Mouse (Mus musculus) kidney, postnatal 4 days (tissue): ENCODE data around the gene Prrg2.

Experiments used
- DNase-seq, 2 experiments: peaks; one replicate each; pipeline ENCODE4 v3.0.0; 2021; ENCODE audit warnings: mixed read lengths in 2 of 2

Prrg2 gene

DNA sequence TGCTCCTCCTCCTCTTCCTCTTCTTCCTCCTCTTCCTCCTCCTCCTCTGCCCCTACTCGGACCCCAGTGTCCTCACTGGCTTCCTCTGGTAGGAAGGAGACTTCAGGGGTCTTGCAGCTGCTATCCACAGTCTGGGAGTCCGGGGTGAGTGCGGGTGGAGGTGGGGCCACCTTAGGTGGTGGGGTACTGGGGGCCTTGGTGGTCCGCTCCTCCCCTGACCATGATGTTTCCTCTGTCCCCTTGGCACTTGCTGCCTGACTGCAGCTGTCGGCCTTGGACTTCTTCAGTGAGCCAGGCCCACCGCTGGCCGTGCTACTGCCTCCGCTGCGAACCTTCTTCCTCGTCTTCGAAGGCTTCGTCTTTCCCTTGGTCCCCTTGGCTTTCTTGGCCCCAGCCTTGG lies 56.0 kb downstream of the Prrg2 start:
- no peak for DNase-seq

DNA sequence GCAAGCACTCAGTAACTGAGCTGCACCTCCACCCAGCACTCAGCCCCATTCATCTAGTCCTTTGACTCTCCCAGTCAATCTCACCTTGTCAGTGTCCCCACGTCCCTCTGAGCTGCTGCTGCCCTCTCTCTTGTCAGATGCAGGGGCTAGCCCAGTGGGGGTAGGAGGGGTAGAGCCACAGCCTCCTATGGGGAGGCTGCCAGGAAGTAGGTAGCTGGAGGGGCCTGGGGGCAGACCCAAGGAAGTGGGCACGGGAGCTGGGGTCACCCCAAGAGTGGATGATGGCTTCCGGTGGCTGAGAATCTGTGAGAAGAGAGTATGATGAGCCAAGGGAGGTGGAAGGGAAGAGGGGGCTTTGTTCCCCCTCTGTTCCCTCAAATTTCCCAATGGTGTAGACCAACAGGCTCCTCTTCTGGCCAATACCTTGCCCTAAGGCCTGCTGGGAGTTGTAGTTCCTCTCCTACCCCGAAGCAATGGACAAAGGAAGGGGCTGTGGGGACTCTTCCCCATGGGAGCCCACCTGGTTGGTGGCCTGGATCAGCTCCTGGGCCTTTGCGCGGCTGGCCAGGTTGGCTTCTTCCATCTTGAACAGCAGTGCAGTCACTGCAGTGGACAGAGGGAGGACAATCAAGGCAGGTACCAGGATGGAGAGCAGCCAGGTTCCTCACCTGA lies 57.0 kb downstream of the Prrg2 start:
- DNase-seq = no peak

DNA sequence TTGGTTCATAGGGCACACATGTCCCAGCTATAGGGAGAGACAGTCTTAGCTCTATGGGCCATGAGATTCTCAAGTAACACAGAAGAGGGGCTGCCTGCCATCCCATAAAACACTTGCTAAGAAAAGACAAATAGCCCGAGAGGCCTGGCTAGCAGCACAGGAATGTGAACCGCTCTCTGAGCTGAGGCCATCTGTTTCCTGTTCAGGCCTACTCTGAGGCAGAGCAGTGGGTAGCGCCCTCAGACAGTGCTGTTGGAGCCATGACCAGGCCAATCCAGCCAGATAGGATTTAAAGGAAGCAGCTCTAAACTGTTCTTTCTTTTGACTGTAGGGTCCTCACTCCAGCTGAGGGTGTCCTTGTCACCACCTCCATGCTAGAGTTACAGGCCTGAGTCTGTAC lies 57.9 kb downstream of the Prrg2 start:
- DNase-seq = peak in 1 of 2 experiments; percentile 62
